Mouse (Mus musculus): ENCODE measurements around the gene Chuk. TPM values are rescaled to one million over a fixed set of nuclear protein-coding genes. Genes with fewer than 3 reads are reported as not detected.

Chuk gene
- polyA plus RNA-seq, 1 experiment from 2014 or later, result 49.9 TPM

DNA sequence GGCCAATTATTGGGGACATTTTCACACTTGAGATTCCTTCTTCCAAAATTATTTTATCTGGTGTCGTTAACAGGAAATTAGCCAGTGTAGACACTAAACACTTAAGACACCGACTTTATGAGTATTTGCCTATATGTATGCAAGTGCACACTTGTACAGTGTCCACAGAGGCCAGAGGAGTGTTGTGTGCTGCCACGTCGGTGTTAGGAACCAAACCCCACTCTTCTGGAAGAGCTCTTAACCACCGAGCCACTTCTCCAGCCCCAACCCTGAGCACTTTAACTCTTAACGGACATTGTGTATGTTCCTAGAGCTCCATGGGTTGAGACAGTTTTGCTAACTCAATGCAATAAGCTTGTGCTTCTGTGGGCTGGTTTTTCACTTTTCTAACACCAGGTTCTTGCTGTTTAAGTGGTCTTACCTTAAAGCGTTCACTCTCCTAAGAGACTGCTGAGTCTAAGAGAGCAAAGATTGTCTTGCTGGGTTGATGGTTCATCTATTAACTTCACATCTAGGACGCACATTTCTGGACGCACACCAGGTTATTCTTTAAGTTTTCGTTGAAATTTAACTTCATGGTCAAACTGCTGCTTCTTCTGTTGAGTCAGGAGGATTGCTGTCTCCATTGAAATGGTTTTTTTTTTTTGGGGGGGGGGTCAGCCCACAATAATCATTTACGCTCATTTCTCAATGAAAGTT lies 75.1 kb downstream of the Chuk start:
- H3K27ac ChIP-seq, result no peak overlapping the region
- WGBS, result 90% methylated on average over 11 of the region's 11 CpGs
- peaks cover 24% of the 10 kb centered on the region for H3K36me3 ChIP-seq
- H3K4me2 ChIP-seq, result no peak overlapping the region
- no peak overlapping the region for H3K9ac ChIP-seq
- no peak for ATAC-seq (ENCODE audit: insufficient number of reproducible peaks, insufficient read depth, low FRiP score, low TSS enrichment, low read depth)
- H3K9me3 ChIP-seq, result no peaks in the 10 kb centered on the region
- no peaks in the 10 kb centered on the region for H3K4me1 ChIP-seq
- H3K27me3 ChIP-seq, result no peaks in the 10 kb centered on the region
- H3K4me3 ChIP-seq, result no peak overlapping the region

DNA sequence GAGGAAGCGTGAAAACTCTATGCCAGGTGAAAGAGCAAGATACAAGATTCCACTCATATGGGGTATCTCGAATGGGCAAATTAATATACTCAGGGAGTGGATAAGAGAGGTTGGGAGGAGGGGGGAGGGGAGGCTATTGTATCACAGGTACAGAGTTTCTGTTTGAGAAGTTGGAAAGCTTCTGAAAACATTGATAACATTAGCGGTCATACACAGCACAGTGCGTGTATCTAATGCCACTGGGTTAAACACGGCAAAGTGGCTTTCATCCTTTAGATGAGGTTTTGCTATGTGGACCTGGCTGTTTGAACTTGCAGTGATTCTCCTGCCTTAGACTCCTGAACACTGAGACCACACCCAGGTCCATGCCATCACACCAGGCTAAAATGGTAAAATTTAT lies 77.3 kb downstream of the Chuk start:
- Histone ChIP-seq H3K9me3 (no peaks in the 10 kb centered on the region), H3K36me3 (peaks cover 5% of the 10 kb centered on the region), H3K9ac (no peak overlapping the region), H3K27ac (no peak overlapping the region), H3K4me1 (no peaks in the 10 kb centered on the region), H3K4me2 (no peak overlapping the region), H3K4me3 (no peak overlapping the region), H3K27me3 (no peaks in the 10 kb centered on the region)
- 90% methylated on average over 5 of the region's 5 CpGs for WGBS
- no peak for ATAC-seq (ENCODE audit: insufficient number of reproducible peaks, insufficient read depth, low FRiP score, low TSS enrichment, low read depth)

DNA sequence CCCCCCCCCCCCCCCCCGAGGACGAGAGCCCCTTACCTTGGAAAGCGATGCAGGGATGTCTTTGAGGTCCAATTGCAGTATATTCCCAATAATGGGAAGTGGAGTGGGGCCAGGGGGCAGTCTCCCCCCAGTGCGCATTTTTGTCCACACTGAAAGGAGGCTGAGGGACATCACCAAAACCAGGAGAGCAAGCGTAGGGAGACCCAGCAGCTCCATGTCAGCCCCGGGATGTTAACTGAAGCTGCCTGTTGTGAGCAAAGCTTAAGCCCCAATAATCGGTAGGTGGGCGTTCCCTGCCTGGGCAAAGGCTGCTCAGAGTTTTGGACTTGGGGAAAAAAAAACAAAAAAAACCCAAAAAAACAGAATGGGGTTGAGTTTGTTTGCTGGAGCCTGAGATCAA lies 78.3 kb downstream of the Chuk start, which contains the start of gene Cyp2c23:
Cyp2c23 (minus strand) TSS at position 237 of the 400 bp plus-strand sequence.
- 66% methylated on average over 8 of the region's 8 CpGs for WGBS
- H3K4me2 ChIP-seq, result no peak within 1 kb of the TSS
- no peaks in the 10 kb centered on the region for H3K9me3 ChIP-seq
- H3K36me3 ChIP-seq, result peaks cover under 1% of the 10 kb centered on the region; the same call in 1 of the 2 replicates
- no peaks in the 10 kb centered on the region for H3K4me1 ChIP-seq
- no peak within 1 kb of the TSS for H3K27ac ChIP-seq
- no peak within 1 kb of the TSS for H3K4me3 ChIP-seq
- no peak within 1 kb of the TSS for H3K9ac ChIP-seq
- no peaks in the 10 kb centered on the region for H3K27me3 ChIP-seq
- no peak for ATAC-seq (ENCODE audit: insufficient number of reproducible peaks, insufficient read depth, low FRiP score, low TSS enrichment, low read depth)

DNA sequence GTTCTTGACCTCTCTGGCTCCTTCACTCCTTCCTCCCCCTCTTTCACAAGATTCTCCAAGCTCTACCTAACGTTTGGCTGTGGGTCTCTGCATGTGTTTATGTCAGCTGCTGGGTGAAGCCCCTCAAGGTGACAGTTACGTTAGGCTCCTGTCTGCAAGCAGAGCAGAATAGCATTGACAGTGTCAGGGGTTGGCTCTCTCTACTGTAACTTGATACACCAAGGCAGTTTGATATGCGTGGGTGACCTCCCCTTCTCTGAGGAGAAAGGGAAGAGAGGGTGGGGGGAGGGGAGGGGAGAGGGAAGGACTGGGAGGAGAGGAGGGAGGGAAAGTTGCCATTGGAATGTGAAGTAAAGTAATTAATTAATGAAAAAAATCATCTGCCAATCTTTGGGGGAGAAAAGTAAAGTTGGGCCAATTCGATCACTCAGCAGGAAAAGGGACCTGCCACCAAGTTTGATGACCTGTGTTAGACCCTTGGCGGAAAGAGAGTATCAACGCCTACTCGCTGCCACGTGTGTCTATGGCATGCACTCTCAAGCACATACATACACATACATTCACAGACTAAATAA lies 80.2 kb downstream of the Chuk start:
- Histone ChIP-seq H3K4me3 (no peak overlapping the region), H3K4me2 (no peak overlapping the region), H3K27ac (no peak overlapping the region), H3K9ac (no peak overlapping the region), H3K4me1 (no peaks in the 10 kb centered on the region), H3K36me3 (no peaks in the 10 kb centered on the region), H3K27me3 (no peaks in the 10 kb centered on the region), H3K9me3 (no peaks in the 10 kb centered on the region)
- no peak for ATAC-seq (ENCODE audit: insufficient number of reproducible peaks, insufficient read depth, low FRiP score, low TSS enrichment, low read depth)
- WGBS, result 63% methylated on average over 8 of the region's 8 CpGs

DNA sequence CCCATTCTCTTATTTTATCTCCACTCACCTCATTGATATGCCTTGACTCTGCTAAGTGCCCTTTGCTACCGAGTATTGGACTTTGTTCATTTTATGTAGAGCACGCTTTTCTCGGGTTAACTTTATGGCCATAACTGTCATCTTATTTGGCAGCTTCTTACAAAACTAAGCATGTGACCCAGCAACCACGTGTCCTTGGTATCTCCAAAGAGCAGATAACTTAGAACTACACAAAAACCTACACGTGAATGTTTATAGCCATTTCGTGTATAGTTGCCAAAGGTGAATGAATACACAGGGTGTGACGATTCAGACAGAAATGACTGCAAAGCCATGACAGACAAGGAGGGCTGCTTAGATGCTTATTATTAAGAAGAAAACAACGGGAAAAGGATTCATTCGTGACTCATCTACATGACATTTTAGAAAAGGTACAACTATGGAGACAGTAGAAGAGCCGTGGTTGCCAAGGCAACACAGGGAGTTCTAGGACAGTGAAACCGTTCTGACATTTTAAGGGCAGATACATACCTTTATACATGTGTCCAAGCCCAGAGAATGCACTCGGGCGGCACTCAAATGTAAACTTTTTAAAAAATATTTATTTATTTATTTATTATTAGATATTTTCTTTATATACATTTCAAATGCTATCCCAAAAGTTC lies 82.2 kb downstream of the Chuk start:
- H3K27ac ChIP-seq, result no peak overlapping the region
- H3K36me3 ChIP-seq, result no peaks in the 10 kb centered on the region
- no peaks in the 10 kb centered on the region for H3K4me1 ChIP-seq
- H3K4me3 ChIP-seq, result no peak overlapping the region
- no peaks in the 10 kb centered on the region for H3K9me3 ChIP-seq
- H3K4me2 ChIP-seq, result no peak overlapping the region
- H3K27me3 ChIP-seq, result no peaks in the 10 kb centered on the region
- H3K9ac ChIP-seq, result no peak overlapping the region
- 92% methylated on average over 13 of the region's 13 CpGs for WGBS
- ATAC-seq (ENCODE audit: insufficient number of reproducible peaks, insufficient read depth, low FRiP score, low TSS enrichment, low read depth), result no peak

Other genes with a start within 250 kb of the Chuk start
- gene Dnmbp, start 167.3 kb downstream of the Chuk start, polyA plus RNA-seq (2015; fragmentation: Nextera tagmentation; extraction: Ambion mirVana), result 19.9 and 20.5 TPM in 2 replicates
- 1.6 TPM in 1 of 2 replicates, not detected in the other for gene Cpn1, start 120.9 kb downstream of the Chuk start, polyA plus RNA-seq (2015; fragmentation: Nextera tagmentation; extraction: Ambion mirVana)
- 0.40 TPM in 1 of 2 replicates, not detected in the other for gene Cyp2c23, start 78.3 kb downstream of the Chuk start, polyA plus RNA-seq (2015; fragmentation: Nextera tagmentation; extraction: Ambion mirVana)
- gene Erlin1, start 37.7 kb downstream of the Chuk start, polyA plus RNA-seq (2015; fragmentation: Nextera tagmentation; extraction: Ambion mirVana), result 31.3 and 31.4 TPM in 2 replicates
- gene Cwf19l1, start 28.4 kb upstream of the Chuk start, polyA plus RNA-seq (2015; fragmentation: Nextera tagmentation; extraction: Ambion mirVana), result 34.1 and 43.6 TPM in 2 replicates
- gene Bloc1s2, start 39.0 kb upstream of the Chuk start, polyA plus RNA-seq (2015; fragmentation: Nextera tagmentation; extraction: Ambion mirVana), result 93.7 and 98.7 TPM in 2 replicates
- gene Pkd2l1, start 85.0 kb upstream of the Chuk start, polyA plus RNA-seq (2015; fragmentation: Nextera tagmentation; extraction: Ambion mirVana), result not detected in 2 replicates
- 0.22 TPM in 1 of 2 replicates, not detected in the other for gene Scd3, start 95.8 kb upstream of the Chuk start, polyA plus RNA-seq (2015; fragmentation: Nextera tagmentation; extraction: Ambion mirVana)
- gene Scd2, start 186.2 kb upstream of the Chuk start, polyA plus RNA-seq (2015; fragmentation: Nextera tagmentation; extraction: Ambion mirVana), result 211 and 213 TPM in 2 replicates
- 0.15 and 0.25 TPM in 2 replicates for gene Scd4, start 225.6 kb upstream of the Chuk start, polyA plus RNA-seq (2015; fragmentation: Nextera tagmentation; extraction: Ambion mirVana)

All from embryonic facial prominence, embryonic 13.5 days (tissue).